Mouse (Mus musculus): ENCODE results near the gene Pom121.
A peak's percentile ranks its signal among the peaks of the same experiment; 100 is the strongest.

The Pom121 gene

GRCm38 (mm10) chr5:135394004-135394823 is at the start of gene Pom121:
Pom121 (minus strand) TSS chr5:135394546.
- DNase-seq (ENCODE audit: low read depth, low spot score), result peak; percentile 93

DNA sequence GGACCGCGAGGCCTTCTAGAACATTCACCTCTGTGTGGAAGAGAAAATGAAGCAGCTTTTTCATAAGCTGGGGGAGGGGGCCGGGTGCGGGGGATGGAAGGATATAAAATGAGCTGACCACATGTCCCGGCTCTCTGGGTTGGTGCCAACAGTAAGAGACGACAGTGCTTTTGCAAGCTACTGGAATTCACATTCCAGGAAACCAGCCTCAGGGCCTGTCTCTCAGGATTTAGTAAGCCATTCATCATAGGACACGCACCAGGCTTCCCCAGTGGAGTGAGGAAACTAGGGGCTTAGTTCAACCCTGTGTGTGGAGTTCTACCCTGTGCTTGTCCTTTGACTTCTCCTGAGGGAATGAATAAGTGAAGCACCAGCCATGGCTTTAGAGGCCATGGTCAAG is 48.1 kb upstream of the Pom121 start:
- DNase-seq (ENCODE audit: low read depth, low spot score), result no peak

- peak; percentile 28 for DNase-seq (ENCODE audit: low read depth, low spot score)
Measured at GRCm38 (mm10) chr5:135435039-135435438, 40.7 kb upstream of the Pom121 start.

DNA sequence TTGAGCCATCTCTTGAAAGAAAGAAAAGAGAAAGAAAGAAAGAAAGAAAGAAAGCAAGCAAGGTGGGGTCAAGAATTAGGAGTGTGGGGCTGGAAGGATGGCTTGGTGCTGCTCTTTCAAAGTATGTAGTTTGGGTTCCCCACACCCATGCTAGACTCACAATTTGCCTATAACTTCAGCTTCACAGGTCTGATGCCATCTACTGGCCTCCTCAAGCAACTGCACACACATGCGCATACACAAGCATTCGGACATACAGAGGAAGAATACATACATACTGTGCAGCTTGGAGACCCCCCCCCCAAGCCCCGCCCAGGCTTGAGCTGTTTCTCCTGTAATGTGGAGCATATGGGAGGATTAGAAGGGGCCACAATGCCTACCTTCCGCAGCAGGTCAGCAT is 39.5 kb upstream of the Pom121 start:
- peak; percentile 60 for DNase-seq (ENCODE audit: low read depth, low spot score)

DNA sequence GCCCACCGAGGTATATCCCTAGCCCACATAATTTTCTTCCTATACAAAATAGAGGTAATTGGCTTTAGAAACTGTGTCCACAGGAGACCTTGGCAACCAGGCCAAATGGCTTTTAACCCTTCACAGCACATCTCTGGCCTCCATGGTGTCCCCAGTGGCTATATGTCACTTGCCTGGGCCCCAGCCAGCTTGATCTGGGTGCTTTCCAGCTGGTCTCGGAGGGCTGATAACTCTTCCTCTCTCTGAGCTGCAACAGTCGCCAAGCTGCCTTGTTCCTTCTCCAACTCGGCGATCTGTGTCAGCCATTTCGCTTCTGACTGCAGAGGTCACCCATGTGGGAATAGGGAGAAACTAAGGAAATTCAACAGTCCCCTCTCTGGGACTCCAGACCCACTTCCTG is 36.8 kb upstream of the Pom121 start:
- DNase-seq (ENCODE audit: low read depth, low spot score), result no peak

GRCm38 (mm10) chr5:135428786-135429185 is 34.4 kb upstream of the Pom121 start:
- peak; percentile 45 for DNase-seq (ENCODE audit: low read depth, low spot score)

- DNase-seq (ENCODE audit: low read depth, low spot score), result no peak
Measured at GRCm38 (mm10) chr5:135410266-135410665, 15.9 kb upstream of the Pom121 start.

GRCm38 (mm10) chr5:135408114-135408513 is 13.8 kb upstream of the Pom121 start:
- DNase-seq (ENCODE audit: low read depth, low spot score), result no peak

- DNase-seq (ENCODE audit: low read depth, low spot score), result no peak
Measured at GRCm38 (mm10) chr5:135405437-135405836, 11.1 kb upstream of the Pom121 start.

DNA sequence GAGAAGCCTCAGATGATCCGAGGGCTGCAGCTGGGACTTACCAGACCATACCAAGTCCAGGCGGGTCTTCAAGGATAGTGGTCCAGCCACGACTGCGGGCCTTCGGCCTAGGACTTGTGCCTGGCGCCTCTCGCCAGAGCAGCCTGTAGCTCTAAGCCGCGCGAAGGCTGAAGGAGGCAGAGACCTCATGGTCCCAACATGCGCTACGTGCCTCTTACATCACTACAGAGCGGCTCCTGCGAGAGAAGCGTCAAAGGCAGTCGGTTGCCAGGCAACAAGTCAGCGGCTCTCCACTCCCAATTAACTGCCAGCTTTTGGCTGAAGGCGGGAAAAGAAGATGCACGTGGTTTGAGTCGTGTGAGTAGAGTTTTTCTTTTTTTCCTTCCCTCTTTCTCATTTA is 10.3 kb upstream of the Pom121 start:
- peak; percentile 93 for DNase-seq (ENCODE audit: low read depth, low spot score)

- peak; percentile 85 for DNase-seq (ENCODE audit: low read depth, low spot score)
Measured at GRCm38 (mm10) chr5:135400244-135400643, 5.9 kb upstream of the Pom121 start.

- DNase-seq (ENCODE audit: low read depth, low spot score), result no peak
Measured at GRCm38 (mm10) chr5:135399382-135399781, 5.0 kb upstream of the Pom121 start.

- peak; percentile 78 for DNase-seq (ENCODE audit: low read depth, low spot score)
Measured at GRCm38 (mm10) chr5:135395826-135396225, 1.5 kb upstream of the Pom121 start.

- peak; percentile 53 for DNase-seq (ENCODE audit: low read depth, low spot score)
Measured at GRCm38 (mm10) chr5:135383771-135384170, 10.6 kb downstream of the Pom121 start.

GRCm38 (mm10) chr5:135382746-135383145 is 11.6 kb downstream of the Pom121 start:
- DNase-seq (ENCODE audit: low read depth, low spot score), result no peak

DNA sequence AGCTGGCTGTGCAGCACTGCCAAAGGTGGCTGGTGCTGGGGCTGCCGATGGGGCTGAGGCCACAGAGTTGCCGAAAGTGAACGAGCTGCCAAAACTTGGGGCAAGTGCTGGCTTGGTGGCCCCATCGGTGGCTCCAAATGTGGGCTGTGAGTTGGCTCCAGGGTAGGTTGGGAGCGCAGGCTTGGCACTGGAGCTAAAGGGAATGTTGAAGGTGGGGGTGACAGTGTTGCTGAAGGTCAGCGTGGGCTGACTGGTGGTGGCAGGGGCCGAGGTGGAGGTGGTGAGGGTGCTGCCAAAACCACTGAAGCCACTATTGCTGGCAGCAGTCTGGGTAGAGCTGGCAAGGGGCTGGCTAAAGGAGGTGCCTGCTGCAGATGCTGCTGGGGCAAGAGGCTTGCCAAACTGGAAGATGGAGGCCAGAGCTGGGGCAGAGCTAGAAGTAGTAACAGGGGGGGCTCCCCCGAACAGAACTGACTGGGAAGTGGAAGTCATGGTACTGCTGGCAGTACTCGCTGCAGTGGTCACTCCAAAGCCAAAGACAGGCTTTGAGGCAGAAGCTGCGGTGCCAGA is 12.9 kb downstream of the Pom121 start:
- no peak for DNase-seq (ENCODE audit: low read depth, low spot score)

DNA sequence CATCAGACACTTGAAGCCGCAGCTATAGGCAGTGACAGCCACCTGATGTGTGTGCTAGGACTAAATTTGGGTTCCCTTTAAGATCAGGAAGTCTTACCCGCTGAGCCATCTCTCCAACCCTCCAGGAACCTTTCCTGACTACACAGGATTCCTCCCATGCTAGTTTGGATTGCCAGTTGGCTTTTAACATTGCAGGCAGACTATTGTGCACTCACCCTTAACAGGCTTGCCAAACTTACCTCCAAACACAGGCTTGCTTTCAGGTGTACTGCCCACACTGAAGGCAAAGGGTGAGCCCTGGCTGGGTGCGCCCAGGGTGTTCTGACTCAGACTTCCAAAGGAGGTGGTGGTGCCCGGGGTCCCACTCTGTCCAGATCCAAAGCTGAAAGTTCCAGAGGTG is 13.7 kb downstream of the Pom121 start:
- no peak for DNase-seq (ENCODE audit: low read depth, low spot score)

GRCm38 (mm10) chr5:135376341-135376740 is 18.0 kb downstream of the Pom121 start:
- DNase-seq (ENCODE audit: low read depth, low spot score), result no peak

DNA sequence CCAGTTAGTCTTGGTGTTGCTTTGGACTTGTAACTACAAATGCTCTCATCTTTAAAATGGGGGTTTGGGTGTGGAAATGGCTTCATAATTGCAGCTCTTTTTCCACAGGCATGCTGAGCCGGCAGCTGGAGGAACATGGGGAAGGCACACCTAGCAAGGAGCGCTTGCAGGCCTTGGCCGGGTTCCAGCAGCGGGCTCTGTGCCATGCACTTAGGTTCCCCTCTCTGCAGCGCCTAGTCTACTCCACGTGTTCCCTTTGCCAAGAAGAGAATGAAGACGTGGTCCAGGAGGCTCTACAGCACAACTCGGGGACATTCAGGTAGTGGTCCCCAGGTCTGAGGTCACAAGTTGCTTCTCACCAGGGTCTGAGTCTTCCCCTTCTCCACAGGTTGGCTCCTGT is 19.2 kb downstream of the Pom121 start:
- no peak for DNase-seq (ENCODE audit: low read depth, low spot score)

DNA sequence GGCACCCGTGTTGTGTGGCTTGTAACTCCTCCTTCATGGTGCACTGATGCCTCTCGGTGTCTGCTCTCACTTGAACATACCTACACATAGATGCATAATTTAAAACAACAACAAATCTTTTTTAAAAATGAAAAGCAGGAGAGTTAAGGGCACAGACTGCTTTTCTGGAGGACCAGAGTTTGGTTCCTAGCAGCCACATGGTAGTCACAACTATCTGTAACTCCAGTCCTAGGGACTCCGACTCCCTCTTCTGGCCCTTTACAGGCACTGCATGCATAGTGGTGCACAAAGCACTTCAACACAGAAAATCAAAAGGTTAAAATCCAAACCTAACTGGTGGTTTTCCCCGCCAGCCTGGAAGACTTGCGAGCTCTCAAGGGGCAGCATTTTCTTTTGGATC is 20.7 kb downstream of the Pom121 start:
- DNase-seq (ENCODE audit: low read depth, low spot score), result peak; percentile 69

GRCm38 (mm10) chr5:135371195-135371594 is 23.2 kb downstream of the Pom121 start:
- DNase-seq (ENCODE audit: low read depth, low spot score), result no peak

DNA sequence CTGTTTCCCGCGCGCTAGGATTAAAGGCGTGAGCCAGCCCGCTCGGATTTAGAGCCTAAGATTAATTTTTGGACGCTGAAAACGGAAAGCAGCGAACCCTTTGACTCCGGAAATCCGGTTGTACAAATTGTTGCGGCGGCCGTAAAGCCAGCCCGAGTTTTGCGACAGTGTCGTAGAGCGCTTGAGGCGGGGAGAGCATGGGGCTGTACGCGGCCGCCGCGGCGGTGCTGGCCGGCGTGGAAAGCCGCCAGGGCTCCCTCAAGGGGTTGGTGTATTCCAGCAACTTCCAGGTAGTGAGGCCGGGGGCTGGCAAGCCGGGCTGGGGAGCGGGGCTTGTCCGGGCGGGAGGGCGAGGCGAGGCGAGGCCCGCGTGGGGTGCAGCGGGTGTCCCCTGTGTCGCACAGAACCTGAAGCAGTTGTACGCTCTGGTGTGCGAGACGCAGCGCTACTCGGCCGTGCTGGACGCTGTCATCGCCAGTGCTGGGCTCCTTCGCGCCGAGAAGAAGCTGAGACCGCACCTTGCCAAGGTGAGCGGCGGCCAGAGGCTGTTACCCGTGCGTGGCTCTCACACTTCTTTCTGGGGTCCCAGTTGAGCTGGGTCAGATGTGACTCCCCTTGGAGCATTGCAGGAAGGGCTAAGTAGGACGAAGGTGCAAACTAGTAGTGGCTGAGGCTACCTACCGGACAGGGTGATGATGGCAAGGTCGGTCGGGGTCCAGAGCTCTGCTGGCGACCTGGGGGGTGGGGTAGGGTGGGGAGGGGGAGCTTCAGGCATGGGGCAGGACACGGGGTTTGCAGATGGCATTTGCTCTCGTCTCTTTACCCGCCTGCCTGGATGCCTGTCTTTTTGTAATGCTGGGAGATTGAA is 24.3 kb downstream of the Pom121 start, which contains the start of gene Nsun5:
Gene Nsun5 (plus strand): TSS at position 167 of the 868 bp plus-strand sequence.
- peak; percentile 98 for DNase-seq (ENCODE audit: low read depth, low spot score)

All from ZHBTc4 (cell line).